Mouse (Mus musculus): ENCODE data around the gene Stk24. TPM values are rescaled to one million over a fixed set of nuclear protein-coding genes. Genes with fewer than 3 reads are reported as not detected.
A peak's percentile ranks its signal among the peaks of the same experiment; 100 is the strongest.
"Not testable (repeated sequence)": the region's sequence is repeated elsewhere in the genome, so short reads cannot be mapped to it uniquely, and the experiment has no call there.

Stk24 gene
- total RNA-seq (2015) (97.1 and 100 TPM in 2 replicates), total RNA-seq (2017) (73.4 and 76.7 TPM in 2 replicates)

GRCm38 (mm10) chr14:121379827-121380145 lies at the start of gene Stk24:
Gene Stk24 (minus strand): TSS chr14:121380011.
- no peak; the same call in 1 of the 2 replicates for ATAC-seq (replicated peaks; ENCODE audit: poor library complexity)

DNA sequence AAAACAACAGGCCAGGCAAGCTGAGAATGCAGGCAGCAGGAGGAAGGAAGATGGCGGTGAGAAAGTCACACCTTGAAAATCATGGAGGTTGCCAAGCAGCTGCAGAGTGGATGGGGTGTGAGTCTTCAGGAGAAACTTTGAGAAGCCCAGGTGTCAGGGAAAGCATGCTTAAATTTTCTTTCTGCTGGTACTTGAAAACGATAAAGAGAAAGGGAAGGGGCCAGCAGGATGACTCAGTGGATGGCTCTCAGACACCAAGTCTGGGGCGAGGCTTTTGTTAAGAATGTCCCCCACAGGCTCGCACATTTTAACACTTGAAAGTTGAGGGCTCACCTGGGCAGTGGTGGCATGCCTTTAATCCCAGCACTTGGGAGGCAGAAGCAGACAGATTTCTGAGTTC lies 48.3 kb upstream of the Stk24 start:
- no peak for ATAC-seq (replicated peaks; ENCODE audit: poor library complexity)

- peak; percentile 51 for ATAC-seq (replicated peaks; ENCODE audit: poor library complexity)
Observed at GRCm38 (mm10) chr14:121426743-121427142, 46.9 kb upstream of the Stk24 start.

DNA sequence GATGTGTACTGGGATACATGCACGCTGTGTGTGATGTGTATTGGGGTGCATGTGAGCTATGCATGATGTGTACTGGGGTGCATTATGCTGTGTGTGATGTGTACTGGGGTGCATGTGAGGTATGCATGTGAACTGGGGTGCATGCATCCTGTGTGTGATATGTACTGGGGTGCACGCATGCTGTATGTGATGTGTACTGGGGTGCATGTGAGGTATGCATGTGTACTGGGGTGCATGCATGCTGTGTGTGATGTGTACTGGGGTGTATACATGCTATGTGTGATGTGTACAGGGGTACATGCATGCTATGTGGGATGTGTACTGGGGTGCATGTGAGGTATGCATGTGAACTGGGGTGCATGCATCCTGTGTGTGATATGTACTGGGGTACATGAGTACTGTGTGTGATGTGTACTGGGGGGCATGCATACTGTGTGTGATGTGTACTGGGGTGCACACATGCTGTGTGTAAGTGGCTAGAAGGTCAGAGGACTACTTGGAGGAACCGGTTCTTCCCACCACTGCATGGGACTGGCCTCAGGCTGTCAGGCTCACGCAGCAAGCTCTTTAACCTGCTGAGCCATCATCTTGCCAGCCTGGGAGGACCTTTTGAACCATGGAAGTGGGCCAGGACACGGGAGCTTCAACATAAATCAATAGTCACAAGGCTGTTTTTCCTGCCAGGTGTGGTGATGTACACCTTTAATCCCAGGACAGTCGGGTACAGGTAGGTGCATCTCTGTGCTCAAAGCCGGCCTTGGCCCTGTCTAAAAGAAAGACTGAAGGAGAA lies 45.4 kb upstream of the Stk24 start:
- no peak for ATAC-seq (replicated peaks; ENCODE audit: poor library complexity)

GRCm38 (mm10) chr14:121423341-121423751 lies 43.5 kb upstream of the Stk24 start:
- ATAC-seq (replicated peaks; ENCODE audit: poor library complexity), result peak; percentile 45

- peak; percentile 86 for ATAC-seq (replicated peaks; ENCODE audit: poor library complexity)
Observed at GRCm38 (mm10) chr14:121422664-121423340, 43.0 kb upstream of the Stk24 start.

- ATAC-seq (replicated peaks; ENCODE audit: poor library complexity), result 0 out of 2 replicates have a peak, but pooled peaks have one; percentile 9
Observed at GRCm38 (mm10) chr14:121422000-121422399, 42.2 kb upstream of the Stk24 start.

GRCm38 (mm10) chr14:121417594-121417993 lies 37.8 kb upstream of the Stk24 start:
- no peak for ATAC-seq (replicated peaks; ENCODE audit: poor library complexity)

GRCm38 (mm10) chr14:121416626-121417319 lies 37.0 kb upstream of the Stk24 start:
- ATAC-seq (replicated peaks; ENCODE audit: poor library complexity), result peak; percentile 55

DNA sequence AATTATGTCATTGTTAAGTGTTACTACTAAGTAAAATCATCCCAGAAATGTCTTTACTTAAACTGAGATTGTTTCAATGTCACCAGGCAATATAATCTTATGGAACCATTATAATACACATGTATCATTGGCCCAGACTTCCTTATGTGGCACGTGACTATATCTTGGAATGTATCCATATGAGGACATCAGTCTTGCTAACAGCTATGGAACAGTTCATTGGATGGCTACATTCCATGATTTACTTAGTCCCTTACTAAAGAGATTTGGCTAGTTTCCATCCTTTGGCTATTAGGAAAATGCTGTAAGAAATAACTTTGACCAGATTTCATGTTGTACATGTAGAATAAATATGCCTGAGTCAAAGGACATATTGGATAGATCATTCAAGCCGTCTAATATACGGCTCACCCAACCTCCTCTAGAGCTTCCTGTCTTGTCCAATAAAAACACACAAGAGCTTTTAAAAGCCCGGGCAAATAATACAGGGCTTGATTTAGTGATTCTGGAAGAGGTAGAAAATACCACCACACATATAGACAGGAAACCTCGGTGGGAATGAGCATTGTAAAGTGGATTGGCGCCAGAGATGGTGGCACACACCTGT lies 34.9 kb upstream of the Stk24 start:
- ATAC-seq (replicated peaks; ENCODE audit: poor library complexity), result no peak

- ATAC-seq (replicated peaks; ENCODE audit: poor library complexity), result not testable (repeated sequence)
Observed at GRCm38 (mm10) chr14:121413726-121414125, 33.9 kb upstream of the Stk24 start.

DNA sequence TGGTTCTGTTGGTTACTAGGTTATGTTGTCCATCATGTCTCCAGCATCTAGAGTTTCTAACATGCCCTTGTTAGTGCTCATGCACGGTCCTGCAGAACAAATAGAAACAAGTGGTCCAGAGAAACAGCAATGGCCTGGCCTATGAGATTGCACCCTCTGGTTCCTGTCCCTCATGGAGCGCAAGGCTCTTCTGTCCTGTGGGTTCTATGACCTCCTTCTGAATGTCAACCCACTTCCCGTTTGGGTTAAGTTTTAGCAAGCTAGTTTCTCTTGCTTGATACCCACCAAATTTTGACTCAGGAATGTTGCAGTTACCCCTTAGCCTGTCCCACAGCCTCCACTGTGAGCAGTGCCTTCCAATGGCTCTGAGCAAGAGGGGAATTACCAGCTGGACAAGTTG lies 29.1 kb upstream of the Stk24 start:
- peak; percentile 45; the same call in 1 of the 2 replicates for ATAC-seq (replicated peaks; ENCODE audit: poor library complexity)

- no peak for ATAC-seq (replicated peaks; ENCODE audit: poor library complexity)
Observed at GRCm38 (mm10) chr14:121406943-121407342, 27.1 kb upstream of the Stk24 start.

DNA sequence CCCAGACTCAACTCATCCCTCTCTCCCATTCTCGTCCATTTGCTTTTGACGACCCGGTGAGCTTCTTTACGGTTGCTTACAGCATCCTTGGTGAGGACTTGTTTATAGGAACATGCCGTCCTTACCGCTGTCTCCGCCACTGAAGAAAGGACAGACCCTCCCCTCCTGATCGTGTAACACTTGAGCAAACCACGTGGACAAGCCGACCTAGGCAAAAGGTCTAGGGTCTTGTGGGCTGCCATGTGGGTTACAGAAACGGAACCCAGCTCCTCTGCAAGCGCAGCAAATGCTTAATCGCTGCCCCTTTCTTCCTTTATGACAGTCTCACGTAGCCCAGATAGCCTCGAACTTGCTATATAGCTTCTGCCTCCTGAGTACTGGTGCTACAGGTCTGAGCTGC lies 25.7 kb upstream of the Stk24 start:
- ATAC-seq (replicated peaks; ENCODE audit: poor library complexity), result no peak

GRCm38 (mm10) chr14:121405120-121405519 lies 25.3 kb upstream of the Stk24 start:
- peak; percentile 71 for ATAC-seq (replicated peaks; ENCODE audit: poor library complexity)

GRCm38 (mm10) chr14:121399676-121400075 lies 19.9 kb upstream of the Stk24 start:
- no peak for ATAC-seq (replicated peaks; ENCODE audit: poor library complexity)

DNA sequence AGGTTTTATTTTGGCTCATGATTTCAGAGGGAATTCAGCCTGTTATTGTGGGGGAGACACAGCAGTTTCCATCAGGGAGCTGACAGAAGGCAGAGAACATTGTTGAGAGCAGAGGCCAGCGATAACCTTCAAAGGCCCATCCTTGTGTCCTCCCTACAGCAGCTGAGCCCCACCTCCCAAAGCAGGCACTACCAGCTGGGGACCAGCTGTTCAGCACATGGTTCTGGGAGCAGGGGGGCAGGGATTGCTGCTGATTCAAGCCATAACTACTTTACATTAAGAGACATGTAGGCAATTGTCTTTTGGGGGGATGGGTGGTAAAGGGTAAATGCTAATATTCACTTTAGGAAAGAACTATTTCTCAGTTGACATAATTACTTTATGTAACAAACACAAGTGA lies 17.7 kb upstream of the Stk24 start:
- ATAC-seq (replicated peaks; ENCODE audit: poor library complexity), result no peak

DNA sequence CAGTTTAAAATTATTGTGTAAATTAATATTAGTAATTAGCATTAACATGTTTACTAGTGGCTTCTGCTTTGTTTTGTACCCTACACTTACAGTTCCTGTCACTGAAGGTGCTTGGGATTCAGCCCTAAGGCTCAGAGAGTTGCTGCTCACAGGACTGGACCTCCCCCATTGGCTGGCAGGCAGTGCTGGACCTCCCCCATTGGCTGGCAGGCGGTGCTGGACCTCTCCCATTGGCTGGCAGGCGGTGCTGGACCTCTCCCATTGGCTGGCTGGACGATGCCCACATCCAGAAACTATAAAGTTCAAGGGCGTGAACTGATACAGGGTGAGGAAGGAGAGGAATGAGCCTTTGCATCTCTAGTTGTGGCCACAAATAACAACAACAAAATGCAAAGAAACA lies 15.3 kb upstream of the Stk24 start:
- ATAC-seq (replicated peaks; ENCODE audit: poor library complexity), result peak; percentile 54

GRCm38 (mm10) chr14:121391927-121392326 lies 12.1 kb upstream of the Stk24 start:
- no peak for ATAC-seq (replicated peaks; ENCODE audit: poor library complexity)

DNA sequence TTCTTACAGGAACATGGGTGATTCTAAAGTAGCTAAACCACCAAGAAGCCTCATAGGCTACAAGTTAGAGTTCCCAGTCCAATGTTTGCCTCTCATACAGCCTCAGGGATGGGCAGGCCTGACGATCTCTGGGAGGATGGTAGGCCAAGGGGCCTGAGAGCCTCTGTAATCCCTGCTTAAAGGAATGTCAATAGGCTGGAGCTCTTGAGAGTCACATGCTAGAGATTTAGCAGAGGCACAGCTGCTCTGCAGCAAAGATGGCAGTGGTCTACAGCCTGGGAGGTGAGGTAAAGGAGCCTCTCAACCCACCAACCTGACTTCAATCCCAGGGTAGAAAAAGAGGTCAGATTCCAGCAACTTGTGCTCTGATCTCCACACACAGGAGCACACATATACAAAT lies 7.9 kb upstream of the Stk24 start:
- no peak for ATAC-seq (replicated peaks; ENCODE audit: poor library complexity)

DNA sequence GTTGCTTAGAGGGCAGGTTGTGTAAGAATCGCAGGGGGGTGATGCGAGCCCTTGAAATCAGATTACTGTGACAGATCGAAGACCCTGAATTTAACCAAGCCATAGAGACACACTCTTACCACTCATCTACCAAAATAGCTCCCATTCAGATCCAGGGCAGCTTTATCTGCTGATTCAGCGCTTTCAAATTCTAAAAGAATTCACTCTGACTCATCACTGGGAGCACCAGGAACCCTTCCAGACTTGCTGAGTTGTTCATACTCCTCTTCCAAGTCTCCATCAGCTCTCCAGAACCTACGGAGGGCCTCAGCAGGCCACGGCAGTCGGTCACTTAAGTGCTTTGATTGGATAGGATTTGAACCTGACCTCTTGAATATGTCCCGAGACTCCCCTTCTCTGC lies 5.6 kb upstream of the Stk24 start:
- ATAC-seq (replicated peaks; ENCODE audit: poor library complexity), result no peak
